Comparison of ENCODE assay signal across 19 mouse cellular contexts in the genomic region with DNA sequence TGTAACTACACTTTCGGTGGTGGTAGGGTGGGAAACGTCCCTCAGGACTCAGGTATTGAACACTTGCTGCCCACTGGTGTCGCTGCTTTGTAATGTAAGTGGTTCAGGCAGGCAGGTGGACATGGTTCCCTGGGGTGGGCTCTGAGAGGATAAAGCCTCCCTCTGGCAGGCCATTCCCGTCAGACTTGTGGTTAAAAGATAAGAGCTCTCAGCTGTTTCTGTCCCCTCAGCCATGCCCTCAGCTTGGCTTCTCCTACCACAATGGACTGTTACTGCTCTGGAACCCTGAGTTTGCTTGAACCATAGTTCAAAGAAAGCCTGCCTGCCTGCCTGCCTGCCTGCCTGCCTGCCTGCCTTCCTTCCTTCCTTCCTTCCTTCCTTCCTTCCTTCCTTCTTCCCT.
"Had no signal": no experiment of that assay in that cellular context is flagged by ENCODE, and none has a peak within 500 bp of the region (broad histone marks: within the 10 kb centered on the region; RNA-seq: fewer than 3 reads in every experiment).

No protein-coding gene starts in this region.

- H3K27me3 ChIP-seq: limb, embryonic 12.5 days; midbrain, embryonic 15.5 days; neural tube, embryonic 13.5 days; stomach, embryonic 15.5 days had no signal

- H3K4me3 ChIP-seq: limb, embryonic 12.5 days; midbrain, embryonic 15.5 days; neural tube, embryonic 13.5 days; stomach, embryonic 15.5 days had no signal

- H3K4me2 ChIP-seq: limb, embryonic 12.5 days; midbrain, embryonic 15.5 days; neural tube, embryonic 13.5 days; stomach, embryonic 15.5 days had no signal

- H3K4me1 ChIP-seq: limb, embryonic 12.5 days; midbrain, embryonic 15.5 days; neural tube, embryonic 13.5 days; stomach, embryonic 15.5 days had no signal

- H3K27ac ChIP-seq: kidney, postnatal 0 days; limb, embryonic 12.5 days; midbrain, embryonic 15.5 days; neural tube, embryonic 13.5 days; stomach, embryonic 15.5 days had no signal

- DNase-seq: kidney, adult 8-10 months; kidney, postnatal 36 days; layer of hippocampus, adult 9-11 months; layer of hippocampus, postnatal 36 days; lung, adult 2 months; lung, postnatal 36 days; retina, postnatal 1 day; right cerebral cortex, postnatal 4 days; spleen, adult 18-20 months; thymus, adult 2 months; thymus, postnatal 25 days had no signal

- H3K36me3 ChIP-seq: stomach, embryonic 15.5 days had no signal

- H3K9me3 ChIP-seq: limb, embryonic 12.5 days; midbrain, embryonic 15.5 days; neural tube, embryonic 13.5 days; stomach, embryonic 15.5 days had no signal

- ATAC-seq: inflammation-experienced regulatory T-cells, adult 6 months; intestine, postnatal 0 days; lung, postnatal 0 days; midbrain, embryonic 15.5 days had no signal

- H3K9ac ChIP-seq: limb, embryonic 12.5 days; midbrain, embryonic 15.5 days; neural tube, embryonic 13.5 days; stomach, embryonic 15.5 days had no signal
